Mouse (Mus musculus): ENCODE data around the gene Slc6a11.

Slc6a11 gene

GRCm38 (mm10) chr6:114264426-114264825 is 133.4 kb downstream of the Slc6a11 start:
- ATAC-seq (ENCODE audit: low TSS enrichment) = no peak

GRCm38 (mm10) chr6:114266273-114266672 is 135.2 kb downstream of the Slc6a11 start:
- no peak for ATAC-seq (ENCODE audit: low TSS enrichment)

- ATAC-seq (ENCODE audit: low TSS enrichment) = no peak
Observed at GRCm38 (mm10) chr6:114267979-114268378, 136.9 kb downstream of the Slc6a11 start.

- no peak for ATAC-seq (ENCODE audit: low TSS enrichment)
Observed at GRCm38 (mm10) chr6:114269589-114269988, 138.5 kb downstream of the Slc6a11 start.

GRCm38 (mm10) chr6:114270799-114271198 is 139.8 kb downstream of the Slc6a11 start:
- ATAC-seq (ENCODE audit: low TSS enrichment) = no peak

GRCm38 (mm10) chr6:114272279-114272678 is 141.2 kb downstream of the Slc6a11 start:
- ATAC-seq (ENCODE audit: low TSS enrichment) = peak; percentile 60; the same call in 1 of the 2 replicates

GRCm38 (mm10) chr6:114273997-114274728 is 143.1 kb downstream of the Slc6a11 start:
- no peak for ATAC-seq (ENCODE audit: low TSS enrichment)

- ATAC-seq (ENCODE audit: low TSS enrichment) = no peak
Observed at GRCm38 (mm10) chr6:114275800-114276199, 144.8 kb downstream of the Slc6a11 start.

GRCm38 (mm10) chr6:114282469-114283277 is 151.6 kb downstream of the Slc6a11 start, which contains the start of gene Slc6a1:
Gene Slc6a1 (plus strand): TSS chr6:114282635.
- ATAC-seq (ENCODE audit: low TSS enrichment) = peak; percentile 61

GRCm38 (mm10) chr6:114283278-114283770 is 152.3 kb downstream of the Slc6a11 start:
- no peak for ATAC-seq (ENCODE audit: low TSS enrichment)

GRCm38 (mm10) chr6:114283927-114284703 is 153.1 kb downstream of the Slc6a11 start:
- ATAC-seq (ENCODE audit: low TSS enrichment) = peak; percentile 53

GRCm38 (mm10) chr6:114285424-114285823 is 154.4 kb downstream of the Slc6a11 start:
- ATAC-seq (ENCODE audit: low TSS enrichment) = no peak

GRCm38 (mm10) chr6:114289106-114289505 is 158.1 kb downstream of the Slc6a11 start:
- ATAC-seq (ENCODE audit: low TSS enrichment) = no peak

- 0 out of 2 replicates have a peak, but pooled peaks have one; percentile 28 for ATAC-seq (ENCODE audit: low TSS enrichment)
Observed at GRCm38 (mm10) chr6:114290184-114290583, 159.1 kb downstream of the Slc6a11 start.

GRCm38 (mm10) chr6:114290929-114291328 is 159.9 kb downstream of the Slc6a11 start:
- ATAC-seq (ENCODE audit: low TSS enrichment) = no peak

GRCm38 (mm10) chr6:114291396-114291795 is 160.4 kb downstream of the Slc6a11 start:
- ATAC-seq (ENCODE audit: low TSS enrichment) = no peak

- 0 out of 2 replicates have a peak, but pooled peaks have one; percentile 5 for ATAC-seq (ENCODE audit: low TSS enrichment)
Observed at GRCm38 (mm10) chr6:114293511-114293910, 162.5 kb downstream of the Slc6a11 start.

GRCm38 (mm10) chr6:114295086-114295485 is 164.0 kb downstream of the Slc6a11 start:
- no peak for ATAC-seq (ENCODE audit: low TSS enrichment)

- peak; percentile 43; the same call in 1 of the 2 replicates for ATAC-seq (ENCODE audit: low TSS enrichment)
Observed at GRCm38 (mm10) chr6:114297260-114298002, 166.4 kb downstream of the Slc6a11 start.
